Mouse (Mus musculus) ES-Bruce4 (cell line): ENCODE measurements at regions not wholly inside any gene's neighbourhood (a gene's known extent, or its start where the extent isn't known, plus 50 kb on each side); places are given as distances from the start of the nearest gene placed in this dataset.

Experiments
- H3K27ac ChIP-seq: 2 replicates; pipeline ENCODE4 v1.5.1; 2012; ENCODE audit warnings: low read length, inconsistent platforms; ENCODE audit not compliant: insufficient read depth
- H3K27me3 ChIP-seq: 2 replicates; pipeline ENCODE4 v1.6.1; 2012; ENCODE audit warnings: mild to moderate bottlenecking, low read length, inconsistent platforms; ENCODE audit not compliant: control insufficient read depth, poor library complexity, insufficient read depth, severe bottlenecking
- H3K36me3 ChIP-seq: 2 replicates; pipeline ENCODE4 v1.6.1; 2012; ENCODE audit warnings: inconsistent platforms, mild to moderate bottlenecking, low read length, moderate library complexity; ENCODE audit not compliant: control insufficient read depth, poor library complexity, insufficient read depth, severe bottlenecking
- H3K4me1 ChIP-seq: one replicate; pipeline ENCODE4 v1.8.1; 2011; ENCODE audit warnings: low read length; ENCODE audit not compliant: control insufficient read depth, insufficient read depth
- H3K4me3 ChIP-seq: 2 replicates; pipeline ENCODE4 v1.5.1; 2011; ENCODE audit warnings: low read depth, mild to moderate bottlenecking, low read length
- H3K9ac ChIP-seq: 2 replicates; pipeline ENCODE4 v1.6.1; 2012; ENCODE audit warnings: low read depth, mild to moderate bottlenecking, inconsistent platforms; ENCODE audit not compliant: poor library complexity, severe bottlenecking
- H3K9me3 ChIP-seq: replicated peaks from 2 replicates; pipeline ENCODE4 v1.6.1; 2012; ENCODE audit warnings: mild to moderate bottlenecking, low read length, inconsistent platforms; ENCODE audit not compliant: control insufficient read depth, poor library complexity, insufficient read depth, severe bottlenecking
- CTCF ChIP-seq: IDR thresholded peaks from one replicate; pipeline ENCODE4 v1.8.1; 2011; ENCODE audit warnings: low read depth, low read length
- EP300 ChIP-seq: IDR thresholded peaks from 2 replicates; pipeline ENCODE4 v1.6.1; 2011; ENCODE audit warnings: low read depth, low read length; ENCODE audit not compliant: insufficient read depth
- POLR2A ChIP-seq: IDR thresholded peaks from one replicate; pipeline ENCODE4 v1.8.1; 2011; ENCODE audit warnings: low read length; ENCODE audit not compliant: insufficient read depth

DNA sequence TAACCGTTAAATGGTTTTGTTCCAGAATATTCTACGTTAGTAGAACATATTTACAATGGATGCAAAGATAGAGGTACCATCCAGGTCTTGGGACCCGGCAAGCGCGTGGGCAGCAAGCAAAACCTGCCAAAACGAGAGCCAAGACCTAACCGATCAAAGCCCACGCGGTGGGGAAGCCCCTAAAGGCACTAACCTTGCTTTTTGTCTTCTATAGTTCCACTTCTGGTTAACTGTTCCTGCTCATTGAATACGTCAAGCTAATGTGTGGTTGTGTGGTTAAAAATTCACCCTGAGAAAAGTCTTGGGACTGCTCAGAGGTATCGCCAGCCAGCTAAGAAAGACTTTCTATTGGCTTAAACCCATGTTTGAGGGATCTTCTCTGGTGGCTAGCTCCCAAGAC lies 55.9 kb upstream of the Cand1 start:
- Histone ChIP-seq H3K9me3 (no peaks in the 10 kb centered on the region), H3K27me3 (no peaks in the 10 kb centered on the region), H3K27ac (no peak overlapping the region), H3K36me3 (no peaks in the 10 kb centered on the region), H3K4me3 (no peak overlapping the region), H3K9ac (no peak overlapping the region), H3K4me1 (no peaks in the 10 kb centered on the region)
- TF ChIP-seq CTCF (no peak), EP300 (no peak), POLR2A (no peak)

DNA sequence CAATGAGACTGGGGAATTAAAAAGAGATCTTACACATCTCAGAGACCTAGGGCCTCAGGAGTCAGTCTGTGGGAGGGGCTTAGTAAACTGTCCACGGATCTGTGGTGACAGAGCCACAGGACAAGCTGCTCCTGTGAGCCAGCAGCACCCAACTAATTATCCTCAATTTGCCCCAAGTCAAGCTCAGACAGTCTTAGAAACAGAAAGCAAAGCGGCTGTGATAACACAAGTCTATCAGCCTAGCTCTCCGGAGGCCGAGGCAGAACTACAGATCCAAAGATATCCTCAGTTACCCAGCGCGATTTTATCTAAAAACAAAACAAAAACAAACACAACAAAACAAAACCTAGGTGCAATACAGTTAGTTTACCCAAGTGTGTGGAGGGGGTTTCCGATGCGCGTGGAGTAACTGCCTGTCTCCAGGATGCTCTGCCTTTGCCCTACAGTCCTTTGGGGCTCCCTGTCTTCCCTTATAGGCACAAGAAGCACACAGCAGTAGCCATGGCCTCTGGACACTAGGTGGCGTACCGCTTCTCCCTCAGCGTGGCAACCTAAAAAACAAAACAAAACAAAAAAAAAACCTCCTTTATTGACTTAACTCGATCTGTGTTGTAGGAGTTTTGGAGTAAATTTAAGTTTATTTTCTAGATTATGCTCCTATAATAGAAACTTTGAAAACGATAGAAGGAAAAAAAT lies 54.7 kb upstream of the Cand1 start:
- H3K36me3 ChIP-seq: no peaks in the 10 kb centered on the region
- no peaks in the 10 kb centered on the region for H3K27me3 ChIP-seq
- no peak overlapping the region for H3K4me3 ChIP-seq
- TF ChIP-seq POLR2A (no peak), CTCF (peak; percentile 70)
- H3K9ac ChIP-seq: no peak overlapping the region
- H3K4me1 ChIP-seq: no peaks in the 10 kb centered on the region
- H3K9me3 ChIP-seq: no peaks in the 10 kb centered on the region
- no peak overlapping the region for H3K27ac ChIP-seq

DNA sequence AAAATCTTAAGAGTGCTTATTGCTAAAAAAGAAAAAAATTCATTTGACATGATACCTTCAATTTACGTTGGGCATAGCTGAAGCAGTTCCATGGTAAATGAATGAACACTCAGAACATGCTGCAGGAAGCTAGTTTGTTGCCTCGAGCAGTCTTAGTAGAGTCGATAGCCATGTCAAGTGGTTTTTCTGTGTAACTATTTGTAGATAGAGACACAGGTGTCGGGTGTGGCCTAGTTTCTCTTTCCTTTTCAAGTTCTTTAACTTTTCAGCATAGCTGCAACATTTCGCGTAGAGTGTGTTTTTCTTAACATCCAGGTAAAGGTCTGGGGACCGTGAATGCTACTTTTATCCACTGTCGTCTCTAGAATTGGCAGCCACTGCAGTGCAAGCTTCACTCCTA lies 53.5 kb upstream of the Cand1 start:
- Histone ChIP-seq H3K4me1 (no peaks in the 10 kb centered on the region), H3K36me3 (no peaks in the 10 kb centered on the region), H3K27ac (no peak overlapping the region), H3K9me3 (no peaks in the 10 kb centered on the region), H3K27me3 (no peaks in the 10 kb centered on the region), H3K9ac (no peak overlapping the region), H3K4me3 (no peak overlapping the region)
- TF ChIP-seq CTCF (no peak), POLR2A (no peak), EP300 (no peak)
